Mouse (Mus musculus) stomach, postnatal 0 days (tissue): ENCODE data around the gene Gm20683.

Source experiments
- CTCF ChIP-seq: IDR thresholded peaks from 2 replicates; pipeline ENCODE4 v1.5.1; 2016; ENCODE audit warnings: antibody characterized with exemption, low read depth, mild to moderate bottlenecking, moderate library complexity
- EP300 ChIP-seq: optimal IDR thresholded peaks from 2 replicates; pipeline ENCODE3; 2016; ENCODE audit warnings: antibody characterized with exemption

DNA sequence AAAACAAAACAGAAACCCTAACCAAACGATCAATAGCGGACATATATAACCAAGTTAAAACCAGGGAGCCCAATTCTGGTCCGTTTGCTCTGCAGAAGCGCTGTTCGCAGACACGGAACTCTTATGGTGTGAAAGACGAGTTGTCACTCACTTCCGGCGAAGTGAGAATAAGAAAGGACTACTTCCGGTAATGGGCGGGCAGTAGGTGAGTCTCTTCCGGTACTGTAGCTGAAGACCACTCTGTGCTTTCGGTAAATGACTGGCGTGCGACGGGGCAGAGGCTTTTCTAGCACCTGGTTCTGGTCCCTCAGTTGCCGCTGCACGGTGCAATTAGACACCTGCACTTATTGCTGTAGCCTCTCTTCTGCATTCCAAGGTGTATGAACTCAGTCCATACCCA, 18.1 kb downstream of the Gm20683 start, which contains the start of gene Wdr24:
- TF ChIP-seq EP300 (no peak), CTCF (no peak)
